ENCODE assay signal across 13 mouse cellular contexts in genomic region chr13:114297761-114298160, GRCm38 (mm10).
"Had no signal": no experiment of that assay in that cellular context is flagged by ENCODE, and none has a peak within 500 bp of the region (broad histone marks: within the 10 kb centered on the region; RNA-seq: fewer than 3 reads in every experiment).

No protein-coding gene starts in this region.

- DNase-seq: gastrocnemius, adult 2 months; gastrocnemius, postnatal 10 days; gastrocnemius, postnatal 25 days; heart, adult 18-20 months; heart, postnatal 10 days; heart, postnatal 4 days; kidney, adult 18-20 months; kidney, adult 8-10 months; kidney, postnatal 10 days; kidney, postnatal 25 days; kidney, postnatal 4 days; layer of hippocampus, postnatal 36 days; left cerebral cortex, postnatal 4 days had no signal
